Mouse (Mus musculus) retina, embryonic 14.5 days (tissue): ENCODE measurements at regions not wholly inside any gene's neighbourhood (a gene's known extent, or its start where the extent isn't known, plus 50 kb on each side); places are given as distances from the start of the nearest gene placed in this dataset.
A peak's percentile ranks its signal among the peaks of the same experiment; 100 is the strongest.

Source experiments
- DNase-seq: peaks from one replicate; pipeline ENCODE4 v3.0.0-alpha.2; 2015; ENCODE audit warnings: low spot score

DNA sequence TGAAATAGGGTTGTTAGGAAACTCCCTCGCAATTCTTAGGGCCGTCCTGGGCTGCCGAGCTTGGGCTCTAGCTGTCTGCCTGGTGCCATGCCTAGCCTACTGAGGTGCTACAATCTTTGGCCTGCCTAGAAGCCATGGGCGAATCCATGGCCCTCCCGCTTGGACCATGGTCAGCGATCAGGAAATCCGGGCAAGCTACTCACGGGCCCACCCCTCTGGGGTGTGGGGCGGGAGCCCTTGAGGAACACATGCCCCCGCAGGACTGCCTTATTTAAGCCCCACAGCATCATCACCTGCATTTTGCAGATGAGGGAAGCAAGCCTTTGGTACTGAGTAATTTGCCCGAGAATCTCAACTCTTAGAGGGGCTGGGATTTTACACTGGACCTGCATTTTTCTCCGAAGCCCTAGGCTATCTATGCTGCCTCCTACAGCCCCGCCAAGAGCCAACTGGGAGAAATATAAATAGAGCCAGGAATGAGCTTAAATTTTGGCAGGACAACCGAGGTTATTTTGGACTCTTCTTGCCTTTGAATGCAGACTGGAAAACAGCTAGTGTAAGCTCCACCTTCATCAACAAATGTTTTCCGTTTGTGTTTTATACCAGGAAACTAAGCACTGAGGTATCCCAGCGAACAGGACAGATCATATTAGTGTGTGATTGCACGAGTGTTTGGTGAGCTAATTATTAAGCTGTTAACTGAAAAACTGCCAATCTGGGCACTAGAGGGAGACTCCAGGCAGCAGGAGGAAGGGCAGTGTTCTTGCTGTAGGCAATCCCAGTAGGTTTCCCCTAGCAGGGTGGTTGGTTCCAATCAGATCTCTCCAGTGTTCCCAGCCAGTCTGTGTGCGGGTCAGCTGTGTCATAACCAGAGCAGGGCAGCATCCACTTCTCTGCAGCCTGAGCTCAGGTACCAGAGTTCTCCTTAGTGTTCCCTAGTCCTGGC, 183.6 kb upstream of the Foxn2 start:
- peak; percentile 84 for DNase-seq

DNA sequence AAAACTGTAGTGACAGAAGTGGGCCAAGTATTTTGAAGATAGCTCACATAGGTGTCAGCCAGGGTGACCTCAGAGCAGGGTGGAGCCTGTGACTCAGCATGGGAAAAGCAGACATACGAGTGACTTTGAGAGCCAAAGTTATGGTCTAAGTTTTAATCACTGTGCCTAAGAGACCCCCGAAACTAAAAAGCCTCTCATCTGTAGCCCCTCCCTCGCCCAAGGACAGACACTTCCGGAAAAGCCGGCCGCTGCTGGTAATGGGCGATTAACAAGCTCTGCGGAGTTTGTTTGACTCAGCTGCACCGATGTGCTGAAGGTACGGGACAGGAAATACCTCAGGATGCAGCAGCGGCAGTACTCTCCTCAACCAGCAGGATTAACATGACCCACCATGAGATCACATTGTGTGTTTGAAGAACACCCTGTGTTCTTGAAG, 182.1 kb upstream of the Foxn2 start:
- DNase-seq, result peak; percentile 8

DNA sequence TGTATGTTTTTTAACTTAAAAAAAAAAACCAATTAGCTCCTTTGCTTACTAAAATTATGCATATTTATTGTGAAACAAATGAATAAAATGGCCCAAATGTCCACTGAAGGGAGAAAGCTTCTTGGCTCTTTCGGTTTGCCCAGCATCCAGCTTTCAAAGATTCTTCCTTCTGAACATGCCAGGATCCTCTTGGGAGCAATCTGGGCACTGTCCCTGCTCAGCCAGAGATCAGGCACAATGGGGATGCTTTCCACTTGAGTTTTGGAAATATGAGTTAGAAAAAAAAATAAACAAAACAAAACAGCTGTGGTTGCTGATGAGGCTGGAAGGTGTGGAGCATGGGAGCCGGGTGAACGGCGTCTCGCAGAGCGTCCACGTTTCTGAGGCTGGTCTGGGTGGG, 180.3 kb upstream of the Foxn2 start:
- DNase-seq, result no peak

DNA sequence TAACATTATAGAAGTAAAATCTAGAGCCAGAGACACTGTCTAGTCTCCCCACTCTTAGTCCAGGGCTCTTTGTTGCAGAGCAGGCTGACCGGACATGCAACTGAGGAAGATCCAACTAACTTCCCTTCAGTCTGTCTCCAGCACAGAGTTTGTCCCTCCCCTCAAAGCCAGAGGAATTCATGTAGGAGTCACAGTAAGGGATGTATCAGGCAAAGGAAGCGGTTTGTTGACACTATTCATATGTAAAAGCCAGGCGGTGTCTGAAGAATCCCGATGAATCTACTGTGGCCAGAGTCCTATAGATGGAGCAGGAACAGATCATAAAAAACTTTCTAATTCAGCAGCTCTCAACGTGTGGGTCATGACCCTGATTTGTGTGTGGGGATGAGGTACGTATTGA, 179.7 kb upstream of the Foxn2 start:
- DNase-seq, result no peak

DNA sequence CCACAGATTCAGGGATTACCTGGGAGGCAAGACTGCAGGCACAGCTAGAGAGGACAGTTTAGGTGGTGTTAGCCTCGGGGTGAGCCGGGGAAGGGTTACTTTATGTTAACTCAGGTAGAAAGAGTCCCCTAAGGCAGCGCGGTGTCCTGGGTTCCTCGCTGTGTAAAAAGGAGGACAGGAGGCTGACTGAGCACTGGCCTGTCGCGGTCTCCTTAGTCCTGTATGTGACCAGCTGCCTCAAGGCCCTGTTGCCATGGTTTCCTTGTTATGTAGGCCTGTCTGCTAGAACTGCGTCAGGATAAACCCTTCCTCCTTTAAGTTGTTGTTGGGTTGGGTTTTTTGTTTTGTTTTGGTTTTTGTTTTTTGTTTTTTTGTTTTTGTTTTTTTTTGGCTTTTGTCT, 179.0 kb upstream of the Foxn2 start:
- DNase-seq, result peak; percentile 52

DNA sequence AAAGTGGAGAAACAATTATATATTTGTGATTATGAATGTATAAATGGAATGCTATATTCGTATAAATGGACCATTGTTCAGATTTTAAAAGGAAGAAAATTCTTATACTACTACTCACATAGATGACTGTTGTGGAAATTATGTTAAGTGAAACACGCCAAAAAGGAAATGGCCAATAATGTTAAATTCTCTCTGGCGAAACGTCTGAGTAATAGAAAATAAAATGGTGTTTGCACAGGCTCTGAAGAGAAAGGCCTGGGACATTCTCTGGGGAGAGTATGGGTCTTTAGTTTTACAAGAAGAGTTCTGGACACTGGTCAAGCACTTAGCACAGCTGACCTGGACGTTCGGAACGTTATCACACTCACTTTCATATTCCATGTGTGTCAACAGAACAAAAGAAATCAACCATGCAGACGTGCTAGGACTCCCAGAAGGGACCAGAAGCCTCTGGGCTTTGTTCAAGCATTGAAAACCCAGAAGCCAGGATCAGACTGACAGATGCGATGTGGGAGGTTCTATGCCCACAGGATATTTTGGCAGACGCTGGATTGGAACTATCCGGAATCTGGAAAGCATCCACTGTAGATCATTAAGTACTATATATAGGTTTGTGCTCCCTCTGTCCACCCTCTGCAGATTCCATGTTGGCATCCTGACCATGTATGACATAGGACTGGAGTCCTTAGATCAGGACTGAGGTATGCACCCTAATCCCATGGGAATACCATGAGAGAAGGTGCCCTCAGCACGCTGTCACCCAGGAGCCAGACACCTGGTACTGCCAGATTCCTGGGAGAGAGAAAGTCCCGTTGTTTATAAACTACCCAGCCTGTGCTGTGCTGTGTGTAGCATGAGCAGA, 178.0 kb upstream of the Foxn2 start:
- peak; percentile 35 for DNase-seq

DNA sequence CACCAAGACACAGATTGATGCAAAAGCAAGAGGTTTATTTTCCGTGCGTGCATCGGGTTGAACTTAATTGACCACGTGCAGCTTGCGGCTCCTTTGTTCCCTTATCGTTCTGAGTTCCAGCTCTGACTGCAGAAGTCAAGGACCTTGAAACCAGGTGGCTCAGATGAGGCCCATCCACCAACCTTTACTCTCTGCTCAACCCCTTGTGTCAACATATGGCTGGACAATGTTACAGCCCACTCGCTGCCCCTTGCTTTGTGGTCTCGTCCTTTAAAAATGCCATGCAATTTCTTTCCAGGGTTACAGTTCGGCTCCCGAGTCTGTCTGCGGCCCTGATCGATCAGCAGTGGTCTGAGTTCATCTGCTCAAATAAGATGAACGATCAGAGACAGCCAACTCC, 175.2 kb upstream of the Foxn2 start:
- DNase-seq, result no peak

DNA sequence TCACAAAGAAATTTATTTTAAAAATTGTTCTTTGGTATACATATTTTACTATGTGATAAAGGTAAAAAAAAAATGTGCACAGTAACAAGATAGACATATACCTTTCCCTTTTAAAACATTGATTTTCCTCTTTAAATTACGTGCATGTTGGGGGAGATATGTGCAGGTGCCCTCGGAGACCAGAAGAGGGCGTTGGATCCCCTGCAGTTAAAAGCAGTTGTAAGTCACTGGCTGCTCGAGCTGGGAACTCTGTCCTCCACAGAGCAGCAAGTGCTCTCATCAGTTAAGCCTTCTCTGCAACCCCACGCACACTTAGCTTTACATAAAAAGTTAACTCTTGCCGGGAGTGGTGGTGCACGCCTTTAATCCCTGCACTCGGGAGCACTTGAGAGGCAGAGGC, 172.3 kb upstream of the Foxn2 start:
- DNase-seq, result no peak

DNA sequence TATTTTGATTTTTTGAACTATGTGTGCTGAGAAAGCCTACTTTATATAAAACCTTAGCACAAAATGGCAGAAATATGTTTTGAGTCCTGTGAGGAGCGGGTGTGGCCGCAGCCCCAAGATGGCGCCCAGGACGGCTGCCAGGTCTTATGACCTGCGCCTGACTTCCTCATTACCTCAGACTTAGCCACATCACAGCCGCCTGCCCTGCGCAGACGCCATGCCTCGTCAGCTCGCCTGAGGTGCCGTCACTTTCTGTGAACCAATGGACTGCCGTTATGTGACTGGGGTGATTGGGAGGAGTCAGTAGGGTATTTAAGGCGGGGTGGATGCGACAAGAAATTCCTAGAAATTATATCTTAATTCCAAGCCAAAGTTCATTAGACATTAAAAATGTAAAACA, 171.7 kb upstream of the Foxn2 start:
- no peak for DNase-seq

DNA sequence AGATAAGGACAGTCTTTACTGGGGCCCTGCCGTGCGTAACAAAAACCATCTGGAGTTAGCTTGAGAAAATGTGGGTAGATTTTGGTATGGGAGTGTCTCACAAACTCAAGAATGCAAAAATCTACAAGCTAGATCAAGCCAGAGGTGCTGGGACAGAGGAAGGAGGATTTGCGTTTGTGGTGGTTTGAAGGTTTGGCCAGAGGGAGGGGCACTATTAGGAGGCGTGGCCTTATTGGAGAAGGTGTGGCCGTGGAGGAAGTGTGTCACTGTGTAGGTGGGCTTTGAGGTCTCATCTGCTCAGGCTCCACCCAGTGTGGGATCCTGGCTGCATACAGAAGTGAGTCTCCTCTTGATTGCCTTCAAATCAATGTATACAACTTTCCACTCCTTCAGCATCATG, 169.6 kb upstream of the Foxn2 start:
- DNase-seq, result no peak

DNA sequence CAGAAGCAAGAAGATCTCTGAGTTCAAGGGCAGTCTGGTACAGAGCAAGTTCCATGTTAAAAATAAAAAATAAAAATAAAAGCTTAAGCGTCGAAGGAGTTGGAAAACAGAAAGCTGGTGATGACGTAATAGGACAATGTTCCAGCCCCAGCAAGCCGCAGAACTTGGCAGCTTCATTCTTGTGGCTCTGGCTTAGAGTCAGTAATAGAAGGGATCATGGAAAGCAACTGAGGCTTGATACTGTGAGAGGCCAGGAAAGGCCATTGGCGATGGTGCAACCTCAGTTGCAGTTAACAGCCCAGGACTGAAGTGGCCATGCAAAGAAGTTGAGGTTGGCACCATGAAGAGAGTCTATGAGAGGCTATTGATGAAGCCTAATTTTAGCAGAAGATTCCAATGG, 168.3 kb upstream of the Foxn2 start:
- DNase-seq, result no peak

DNA sequence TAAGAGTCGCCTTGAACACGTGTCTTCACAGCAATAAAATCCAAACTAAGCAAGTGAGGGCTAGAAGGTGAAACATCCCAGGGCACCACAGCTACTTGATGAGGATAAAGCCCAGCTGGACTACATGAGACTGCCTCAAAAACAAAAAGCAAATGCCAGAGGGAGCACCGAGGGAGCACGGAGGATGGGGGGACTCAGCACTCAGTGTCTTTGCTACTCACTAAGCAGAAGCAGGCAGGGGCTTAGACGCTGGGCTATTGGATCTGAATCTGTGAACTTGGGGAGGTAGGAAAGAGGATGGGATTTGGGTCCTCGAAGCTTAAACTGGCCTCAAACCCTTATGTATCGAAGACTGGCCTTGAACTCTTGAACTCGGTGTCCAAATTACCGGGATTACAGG, 167.0 kb upstream of the Foxn2 start:
- no peak for DNase-seq

DNA sequence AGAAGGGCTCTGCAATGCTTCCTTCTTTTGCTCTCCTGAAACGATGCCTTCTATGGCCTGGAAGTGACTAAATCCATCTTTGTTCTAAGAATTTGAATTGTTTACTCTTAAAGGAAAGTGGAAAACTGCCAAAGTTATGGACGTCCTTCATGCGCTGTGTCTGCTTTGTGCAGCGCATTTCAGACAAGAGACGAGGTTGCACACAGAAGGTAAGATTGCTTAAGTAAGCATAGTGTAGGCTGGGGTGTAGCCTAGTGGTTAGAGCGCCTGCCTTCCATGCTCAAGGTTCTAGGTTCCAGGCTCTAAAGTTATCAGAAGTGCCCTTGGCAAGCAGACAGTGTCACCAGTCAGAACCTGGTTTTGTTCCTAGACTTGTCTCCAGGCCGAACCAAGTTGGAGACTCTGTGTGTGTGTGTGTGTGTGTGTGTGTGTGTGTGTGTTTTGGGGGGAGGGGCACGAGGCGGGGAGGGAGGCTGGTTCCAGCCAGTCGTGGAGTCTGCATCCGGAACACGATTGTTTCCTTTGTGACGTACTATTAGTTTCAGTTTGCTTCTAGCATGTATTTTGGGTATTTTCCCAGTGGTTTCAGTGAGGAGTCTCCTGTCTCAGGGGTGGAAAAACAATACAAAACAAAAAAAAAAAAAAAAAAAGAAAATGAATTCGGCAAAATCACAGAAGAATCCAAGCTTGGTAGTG, 166.4 kb upstream of the Foxn2 start:
- peak; percentile 38 for DNase-seq

DNA sequence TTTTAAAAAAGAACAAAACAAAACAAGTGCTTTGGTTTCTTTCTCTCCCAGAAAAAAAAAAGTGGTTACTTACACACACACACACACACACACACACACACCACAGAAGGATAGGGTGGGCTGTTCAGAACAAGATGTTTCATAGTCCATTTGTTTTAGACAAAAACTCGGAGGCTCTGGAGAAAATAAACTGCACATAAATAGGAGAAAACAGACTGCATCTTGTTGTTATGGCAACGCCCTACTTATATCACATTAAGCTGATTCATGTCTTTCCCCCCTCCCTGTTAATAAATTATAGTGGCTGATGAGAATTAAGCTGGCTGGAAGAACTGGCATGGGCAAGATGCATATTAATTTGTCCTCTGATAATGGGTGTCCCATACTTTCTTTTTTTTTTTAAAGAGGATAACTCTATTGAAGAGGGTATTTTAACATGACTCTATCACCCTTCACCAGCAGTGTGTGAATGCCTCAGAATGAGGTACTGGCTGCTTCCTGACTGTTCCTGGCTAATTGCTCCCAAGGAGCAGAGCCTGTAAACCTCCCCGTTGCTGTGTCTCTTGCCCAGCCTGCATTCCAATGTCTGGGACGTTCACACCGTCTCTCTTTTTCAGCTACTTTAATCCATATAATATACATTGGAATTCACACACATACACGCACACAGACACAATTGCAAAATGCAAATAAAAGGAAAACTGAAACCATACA, 165.6 kb upstream of the Foxn2 start:
- peak; percentile 85 for DNase-seq

DNA sequence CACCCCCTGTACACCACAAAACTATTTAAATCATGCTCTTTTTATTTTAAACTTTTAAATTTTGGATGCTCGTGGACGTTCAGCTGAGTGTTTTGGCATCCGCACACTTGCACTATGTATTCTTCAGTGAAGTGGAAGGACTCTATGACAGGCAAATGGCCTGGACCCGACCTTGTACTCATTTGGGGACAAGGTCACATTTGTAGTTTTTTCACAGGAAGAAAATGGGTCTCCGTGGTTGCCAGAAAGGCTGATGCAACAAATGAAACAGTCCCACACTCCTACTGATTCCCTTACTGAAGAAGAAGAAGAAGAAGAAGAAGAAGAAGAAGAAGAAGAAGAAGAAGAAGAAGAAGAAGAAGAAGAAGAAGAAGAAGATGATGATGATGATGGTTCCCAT, 160.9 kb upstream of the Foxn2 start:
- no peak for DNase-seq

DNA sequence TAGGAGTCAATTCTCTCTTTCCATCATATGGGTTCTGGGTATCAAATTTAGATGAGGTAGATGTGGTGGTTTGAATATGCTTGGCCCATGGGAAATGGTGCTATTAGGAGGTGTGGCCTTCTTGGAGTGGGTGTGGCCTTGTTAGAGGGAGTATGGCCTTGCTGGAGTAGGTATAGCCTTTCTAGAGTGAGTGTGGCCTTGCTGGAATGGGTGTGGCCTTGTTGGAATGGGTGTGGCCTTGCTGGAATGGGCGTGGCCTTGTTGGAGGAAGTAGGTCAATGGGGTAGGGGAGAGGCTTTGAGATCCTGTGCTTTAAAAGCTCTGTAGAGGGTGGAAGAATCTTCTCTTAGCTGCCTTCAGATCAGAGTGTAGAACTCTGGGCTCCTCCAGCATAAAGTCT, 157.8 kb upstream of the Foxn2 start:
- no peak for DNase-seq

DNA sequence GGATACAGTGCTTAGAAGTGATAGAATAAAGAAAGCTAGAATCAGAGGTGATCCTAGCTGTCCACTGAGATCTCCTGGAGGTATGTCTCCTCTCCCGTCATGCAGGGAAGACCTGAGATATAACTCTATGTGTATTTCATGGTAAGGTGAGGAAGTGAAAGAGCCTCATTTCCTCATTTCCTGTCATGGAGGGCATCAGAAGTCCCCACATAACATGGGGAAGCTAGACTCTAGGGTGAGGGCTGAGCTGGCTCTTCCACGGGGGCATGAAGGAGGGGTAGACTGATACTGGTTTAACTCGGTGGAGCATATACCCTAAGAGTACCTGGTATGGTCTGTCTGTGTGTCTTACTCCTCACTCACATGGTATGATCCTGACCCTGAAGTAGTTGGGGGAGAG, 156.0 kb upstream of the Foxn2 start:
- no peak for DNase-seq

DNA sequence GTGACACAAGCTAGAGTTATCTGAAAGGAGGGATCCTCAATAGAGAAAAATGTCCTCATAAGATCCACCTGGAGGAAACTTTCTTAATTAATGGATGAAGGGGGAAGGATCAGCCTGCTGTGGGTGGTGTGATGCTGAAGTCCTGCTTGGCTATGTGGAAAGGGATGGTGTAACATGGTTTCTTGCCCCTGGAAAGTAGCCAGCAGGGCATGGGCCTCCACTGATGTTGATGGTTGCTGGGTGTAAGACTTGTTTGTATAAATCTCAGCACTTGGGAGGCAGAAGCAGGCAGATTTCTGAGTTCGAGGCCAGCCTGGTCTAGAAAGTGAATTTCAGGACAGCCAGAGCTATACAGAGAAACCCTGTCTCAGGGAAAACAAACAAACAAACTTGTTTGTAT, 152.7 kb upstream of the Foxn2 start:
- DNase-seq, result no peak

DNA sequence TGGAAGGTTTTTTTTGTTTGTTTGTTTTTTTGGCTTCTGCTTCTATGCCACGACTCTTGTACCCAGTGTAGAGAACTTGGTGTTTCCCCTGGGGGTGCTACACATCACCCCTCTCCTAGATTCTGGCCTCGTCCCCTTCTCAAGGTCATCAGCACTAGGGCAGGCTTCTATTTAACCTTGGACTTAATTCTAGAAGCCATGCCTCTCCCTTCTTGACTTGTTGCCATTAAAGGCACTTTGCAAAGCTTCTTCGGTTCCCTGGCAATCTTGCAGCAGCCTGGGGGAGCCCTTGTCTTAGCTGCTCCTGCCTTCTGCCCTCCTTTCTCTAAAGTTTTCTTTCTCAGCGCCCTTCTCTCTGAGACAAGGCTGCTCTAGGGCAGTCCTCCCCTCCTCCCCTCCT, 143.0 kb upstream of the Foxn2 start:
- no peak for DNase-seq

DNA sequence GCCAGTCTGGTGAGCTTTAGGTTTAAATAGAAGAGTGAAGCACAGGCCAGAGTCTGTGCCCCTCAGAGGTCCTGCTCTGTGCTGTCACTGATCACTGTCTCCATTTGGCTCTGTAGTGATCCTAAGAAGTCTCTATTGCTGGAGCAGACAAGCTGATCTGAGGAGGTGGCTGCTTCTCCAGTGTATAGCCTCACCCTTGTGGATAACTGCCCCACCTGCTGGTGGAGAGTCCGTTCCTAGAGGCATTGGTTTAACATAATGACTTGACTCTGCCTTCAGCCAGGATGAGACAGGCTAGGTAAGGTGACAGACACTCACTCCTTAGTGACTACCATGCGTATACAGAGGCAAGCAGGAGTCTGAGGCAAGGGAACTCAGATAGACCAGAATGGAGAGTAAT, 136.5 kb upstream of the Foxn2 start:
- no peak for DNase-seq

DNA sequence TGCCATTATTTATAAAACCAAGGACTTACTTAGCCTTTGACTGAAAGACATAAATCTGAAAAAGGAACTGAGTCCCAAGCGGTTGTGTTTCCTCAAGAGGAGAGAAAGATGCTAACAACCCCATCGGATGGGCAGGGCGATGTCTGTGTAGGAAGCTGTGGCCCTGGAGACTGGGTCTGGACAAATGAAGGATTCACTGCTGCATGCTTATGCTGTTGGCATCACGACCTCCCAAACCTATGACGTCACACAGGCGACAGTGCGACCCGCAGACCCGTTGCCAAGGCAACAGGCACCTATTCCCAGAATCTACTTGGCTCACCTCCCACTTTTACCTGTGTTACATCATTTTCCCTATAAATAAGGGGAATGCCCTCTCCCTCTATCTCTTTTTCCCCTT, 135.3 kb upstream of the Foxn2 start:
- DNase-seq, result no peak

DNA sequence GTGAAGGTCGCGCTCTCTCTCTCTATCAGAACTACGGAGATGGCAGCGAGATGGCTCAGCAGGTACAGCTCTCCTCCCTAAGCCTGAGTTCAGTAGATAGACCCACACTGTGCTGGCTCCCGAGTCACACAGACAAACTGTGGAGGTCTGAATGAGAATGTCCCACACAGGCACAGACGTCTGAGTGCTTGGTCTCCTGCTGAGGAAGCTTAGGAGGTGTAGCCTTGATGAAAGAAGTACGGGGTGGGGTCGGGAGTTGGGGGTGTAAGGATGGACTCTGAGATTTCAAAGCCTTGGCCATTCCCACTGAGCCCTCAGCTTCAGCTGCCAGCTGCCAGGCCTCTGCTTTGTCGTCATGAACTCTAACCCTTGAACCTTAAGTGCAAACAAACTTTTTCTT, 134.2 kb upstream of the Foxn2 start:
- DNase-seq, result no peak
